Mouse (Mus musculus): ENCODE measurements around the gene Me3.

DNA sequence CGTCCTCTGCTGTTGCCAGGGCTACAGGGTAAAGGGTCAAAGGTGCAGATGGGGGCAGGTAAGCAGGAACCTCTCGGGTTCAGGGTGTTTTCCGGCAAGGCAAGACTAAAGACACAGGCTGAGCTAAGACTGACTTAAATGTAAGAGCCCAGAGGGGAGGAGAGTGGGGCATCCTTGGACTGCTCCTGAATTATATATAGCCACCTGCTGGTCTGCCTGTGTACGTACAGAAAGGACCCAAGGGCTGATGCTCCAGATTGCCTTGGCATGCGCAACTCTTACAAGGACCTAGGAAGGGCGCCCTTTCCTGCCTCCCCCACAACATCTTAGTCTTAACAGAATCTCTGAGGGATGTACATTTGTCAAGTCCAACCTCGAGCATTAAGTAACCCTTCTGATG lies 197.0 kb downstream of the Me3 start:
- TF ChIP-seq POLR2A (IDR thresholded peaks at IDR 0.05; ENCODE audit: insufficient read depth, low read depth, low read length) (no peak), CTCF (IDR thresholded peaks at IDR 0.05) (peak; percentile 68)
